Mouse (Mus musculus) WW6 (cell line): ENCODE results near the gene Adad2.

ENCODE experiments used
- DNase-seq: peaks from one replicate; pipeline ENCODE4 v3.0.0-alpha.2; 2013; ENCODE audit warnings: low read depth, low spot score

Gene Adad2

GRCm38 (mm10) chr8:119616811-119617210 is 4.3 kb downstream of the Adad2 start:
- DNase-seq, result no peak

GRCm38 (mm10) chr8:119617586-119617985 is 5.0 kb downstream of the Adad2 start:
- no peak for DNase-seq

- DNase-seq, result no peak
Observed at GRCm38 (mm10) chr8:119618887-119619286, 6.3 kb downstream of the Adad2 start.

GRCm38 (mm10) chr8:119620116-119620840 is 7.7 kb downstream of the Adad2 start:
- DNase-seq, result no peak

- DNase-seq, result no peak
Observed at GRCm38 (mm10) chr8:119620848-119621465, 8.4 kb downstream of the Adad2 start.

- no peak for DNase-seq
Observed at GRCm38 (mm10) chr8:119622555-119622954, 10.0 kb downstream of the Adad2 start.

- no peak for DNase-seq
Observed at GRCm38 (mm10) chr8:119623061-119623460, 10.5 kb downstream of the Adad2 start.

- no peak for DNase-seq
Observed at GRCm38 (mm10) chr8:119623744-119624143, 11.2 kb downstream of the Adad2 start.

GRCm38 (mm10) chr8:119624916-119625315 is 12.4 kb downstream of the Adad2 start:
- DNase-seq, result no peak

GRCm38 (mm10) chr8:119625788-119626187 is 13.2 kb downstream of the Adad2 start:
- no peak for DNase-seq

- no peak for DNase-seq
Observed at GRCm38 (mm10) chr8:119627199-119627598, 14.7 kb downstream of the Adad2 start.

- DNase-seq, result no peak
Observed at GRCm38 (mm10) chr8:119627613-119628359, 15.2 kb downstream of the Adad2 start.

- no peak for DNase-seq
Observed at GRCm38 (mm10) chr8:119630841-119631240, 18.3 kb downstream of the Adad2 start.

- DNase-seq, result no peak
Observed at GRCm38 (mm10) chr8:119632246-119632645, 19.7 kb downstream of the Adad2 start.

GRCm38 (mm10) chr8:119632909-119633308 is 20.4 kb downstream of the Adad2 start:
- no peak for DNase-seq

GRCm38 (mm10) chr8:119634616-119635336 is 22.2 kb downstream of the Adad2 start:
- no peak for DNase-seq

GRCm38 (mm10) chr8:119635378-119635777 is 22.8 kb downstream of the Adad2 start, which contains the start of gene Kcng4:
Gene Kcng4, minus strand, starts transcription at chr8:119635680.
- no peak for DNase-seq

GRCm38 (mm10) chr8:119635958-119636357 is 23.4 kb downstream of the Adad2 start:
- DNase-seq, result no peak

GRCm38 (mm10) chr8:119636766-119637165 is 24.2 kb downstream of the Adad2 start:
- DNase-seq, result no peak

- DNase-seq, result no peak
Observed at GRCm38 (mm10) chr8:119637381-119637780, 24.8 kb downstream of the Adad2 start.

- DNase-seq, result no peak
Observed at GRCm38 (mm10) chr8:119638261-119638660, 25.7 kb downstream of the Adad2 start.

- DNase-seq, result no peak
Observed at GRCm38 (mm10) chr8:119639798-119640197, 27.3 kb downstream of the Adad2 start.
